Mouse (Mus musculus) stomach, postnatal 0 days (tissue): ENCODE measurements around the gene Eps15. TPM values are rescaled to one million over a fixed set of nuclear protein-coding genes. Genes with fewer than 3 reads are reported as not detected.
A peak's percentile ranks its signal among the peaks of the same experiment; 100 is the strongest.

ENCODE experiments used
- ATAC-seq: fragments of 200-750 bp; cut with Nextera tagmentation; 2 replicates; pipeline ENCODE4 v1.8.0; 2017; ENCODE audit not compliant: low FRiP score, low TSS enrichment
- DNase-seq: peaks from one replicate; pipeline ENCODE4 v3.0.0-alpha.2; 2016; ENCODE audit warnings: low spot score
- H3K27ac ChIP-seq: fragments of 300-500 bp; sonication (generic); replicated peaks from 2 replicates; pipeline ENCODE4 v1.5.1; 2014; ENCODE audit warnings: mild to moderate bottlenecking, control low read depth
- H3K27me3 ChIP-seq: fragments of 300-500 bp; sonication (generic); 2 replicates; pipeline ENCODE4 v1.6.1; 2014; ENCODE audit warnings: low read length; ENCODE audit not compliant: control insufficient read depth, insufficient read depth
- H3K36me3 ChIP-seq: fragments of 300-500 bp; sonication (generic); 2 replicates; pipeline ENCODE4 v1.6.1; 2014; ENCODE audit warnings: low read length, mixed read lengths; ENCODE audit not compliant: control insufficient read depth, insufficient read depth
- H3K4me1 ChIP-seq: fragments of 300-500 bp; sonication (generic); replicated peaks from 2 replicates; pipeline ENCODE4 v1.6.1; 2014; ENCODE audit warnings: antibody characterized with exemption; ENCODE audit not compliant: control insufficient read depth, insufficient read depth
- H3K4me2 ChIP-seq: fragments of 300-500 bp; sonication (generic); replicated peaks from 2 replicates; pipeline ENCODE4 v1.6.1; 2014; ENCODE audit warnings: low read depth, mild to moderate bottlenecking, control low read depth, moderate library complexity
- H3K4me3 ChIP-seq: fragments of 300-500 bp; sonication (generic); 2 replicates; pipeline ENCODE4 v1.5.1; 2014; ENCODE audit warnings: low read depth, low read length, control low read depth
- H3K9ac ChIP-seq: fragments of 300-500 bp; sonication (generic); 2 replicates; pipeline ENCODE4 v1.6.1; 2014; ENCODE audit warnings: mild to moderate bottlenecking, low read length, control low read depth, mixed read lengths
- H3K9me3 ChIP-seq: fragments of 300-500 bp; sonication (generic); 2 replicates; pipeline ENCODE4 v1.6.1; 2016; ENCODE audit warnings: low read length; ENCODE audit not compliant: control insufficient read depth
- CTCF ChIP-seq: IDR thresholded peaks from 2 replicates; pipeline ENCODE4 v1.5.1; 2016; ENCODE audit warnings: antibody characterized with exemption, low read depth, mild to moderate bottlenecking, moderate library complexity
- EP300 ChIP-seq: optimal IDR thresholded peaks from 2 replicates; pipeline ENCODE3; 2016; ENCODE audit warnings: antibody characterized with exemption
- WGBS: fragments of 180-500 bp; shearing (Covaris S2); extraction: QIAGEN DNeasy Blood & Tissue Kit; methylation state at CpG from one replicate; pipeline ENCODE4 v1.1.7; 2014; 5-methylcytosine and 5-hydroxymethylcytosine counted together
- polyA plus RNA-seq: library from polyadenylated mRNA; unstranded; fragments of >200 nt; fragmentation: Nextera tagmentation; extraction: Ambion mirVana; gene quantifications from 2 replicates; pipeline ENCODE4 v1.2.1, GENCODE M21; 2015

Eps15 gene
- polyA plus RNA-seq, 1 experiment from 2014 or later = 20.0 TPM

GRCm38 (mm10) chr4:109262068-109262467 is 18.0 kb upstream of the Eps15 start:
- TF ChIP-seq EP300 = no peak
- TF ChIP-seq CTCF = no peak
- WGBS = 68% methylated on average over 6 of the region's 6 CpGs
- Histone ChIP-seq H3K9me3 (no peaks in the 10 kb centered on the region), H3K27me3 (no peaks in the 10 kb centered on the region), H3K9ac (no peak overlapping the region), H3K4me3 (no peak overlapping the region), H3K4me2 (no peak overlapping the region), H3K36me3 (no peaks in the 10 kb centered on the region), H3K27ac (no peak overlapping the region), H3K4me1 (no peaks in the 10 kb centered on the region)
- DNase-seq = no peak
- no peak for ATAC-seq

- no peak for TF ChIP-seq EP300
- no peaks in the 10 kb centered on the region for H3K9me3 ChIP-seq
- no peaks in the 10 kb centered on the region for H3K36me3 ChIP-seq
- no peak overlapping the region for H3K27ac ChIP-seq
- no peaks in the 10 kb centered on the region for H3K27me3 ChIP-seq
- ATAC-seq = no peak
- no peak overlapping the region for H3K4me2 ChIP-seq
- DNase-seq = no peak
- H3K4me1 ChIP-seq = no peaks in the 10 kb centered on the region
- no peak overlapping the region for H3K9ac ChIP-seq
- 80% methylated on average over 3 of the region's 3 CpGs for WGBS
- H3K4me3 ChIP-seq = no peak overlapping the region
Observed at GRCm38 (mm10) chr4:109266056-109266455, 14.0 kb upstream of the Eps15 start.

DNA sequence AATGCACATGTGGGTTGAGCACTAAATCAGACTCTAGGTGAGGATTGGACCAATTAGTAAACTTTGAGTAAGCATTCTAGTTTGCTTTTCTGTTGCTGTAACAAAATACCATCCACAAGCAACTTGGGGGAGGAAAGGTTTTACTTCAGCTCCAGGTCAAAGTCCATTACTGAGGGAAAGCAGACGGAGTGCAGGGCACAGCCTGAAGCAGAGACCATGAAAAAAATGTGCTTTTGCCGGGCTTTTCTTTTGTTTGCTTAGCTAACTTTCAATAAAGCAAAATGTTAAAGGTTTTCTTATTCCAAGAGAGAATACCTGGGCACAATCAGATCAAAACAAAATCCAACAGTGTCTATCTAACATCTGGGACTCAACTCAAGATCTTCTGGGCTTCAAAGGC is 13.3 kb upstream of the Eps15 start:
- TF ChIP-seq EP300 = no peak
- TF ChIP-seq CTCF = no peak
- no peak for DNase-seq

DNA sequence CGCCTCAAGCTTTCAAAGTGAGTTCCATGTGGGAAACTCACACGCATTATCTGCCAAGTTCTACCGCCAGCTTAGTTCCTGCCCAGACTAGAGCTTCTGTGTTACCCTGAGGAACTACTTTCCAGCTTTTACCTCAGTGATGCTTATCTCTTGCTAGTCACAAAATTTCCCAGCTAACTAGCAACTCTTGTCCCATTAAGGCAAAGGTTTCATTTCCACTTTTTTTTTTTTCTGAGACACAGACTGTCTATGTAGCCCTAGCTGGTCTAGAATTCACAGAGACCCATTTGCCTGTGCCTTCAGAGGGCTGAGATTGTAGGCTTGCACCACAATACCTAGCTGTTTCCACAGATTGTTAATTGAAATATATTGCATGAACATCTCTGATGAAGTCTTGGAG is 12.6 kb upstream of the Eps15 start:
- no peak for DNase-seq
- no peak for TF ChIP-seq CTCF
- WGBS = 83% methylated on average over 3 of the region's 3 CpGs
- Histone ChIP-seq H3K4me1 (no peaks in the 10 kb centered on the region), H3K9me3 (no peaks in the 10 kb centered on the region), H3K27ac (no peak overlapping the region), H3K36me3 (no peaks in the 10 kb centered on the region), H3K27me3 (no peaks in the 10 kb centered on the region), H3K4me3 (no peak overlapping the region), H3K9ac (no peak overlapping the region), H3K4me2 (no peak overlapping the region)
- no peak for ATAC-seq

More for the DNA sequence above, 13.3 kb upstream of the Eps15 start:
- no peaks in the 10 kb centered on the region for H3K4me1 ChIP-seq
- H3K27ac ChIP-seq = no peak overlapping the region
- H3K9ac ChIP-seq = no peak overlapping the region
- H3K9me3 ChIP-seq = no peaks in the 10 kb centered on the region
- H3K27me3 ChIP-seq = no peaks in the 10 kb centered on the region
- H3K4me2 ChIP-seq = no peak overlapping the region
- 48% methylated on average over 2 of the region's 2 CpGs for WGBS
- H3K4me3 ChIP-seq = no peak overlapping the region
- no peaks in the 10 kb centered on the region for H3K36me3 ChIP-seq
- no peak for ATAC-seq

DNA sequence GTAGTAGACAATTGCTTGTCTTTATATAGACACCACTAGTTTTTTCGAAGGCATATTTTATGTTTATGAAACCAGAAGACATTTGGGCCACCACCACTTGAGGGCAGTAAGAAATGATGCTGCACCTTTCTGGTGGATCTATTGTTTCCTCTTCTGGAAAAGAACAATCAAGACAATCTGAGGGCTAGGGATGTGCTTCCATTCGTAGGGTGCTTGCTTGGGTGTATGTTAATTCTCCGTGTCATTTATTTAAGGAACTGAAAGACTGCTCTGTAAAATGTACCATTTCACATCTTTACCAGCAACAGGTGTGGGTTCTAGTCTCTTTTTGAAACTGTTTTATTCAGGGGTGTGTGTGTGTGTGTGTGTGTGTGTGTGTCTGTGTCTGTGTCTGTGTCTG is 11.2 kb upstream of the Eps15 start:
- DNase-seq (no peak), ATAC-seq (no peak)
- Histone ChIP-seq H3K9ac (no peak overlapping the region), H3K4me3 (no peak overlapping the region), H3K9me3 (no peaks in the 10 kb centered on the region), H3K27me3 (no peaks in the 10 kb centered on the region), H3K4me2 (no peak overlapping the region), H3K27ac (no peak overlapping the region), H3K4me1 (no peaks in the 10 kb centered on the region), H3K36me3 (no peaks in the 10 kb centered on the region)
- WGBS = 81% methylated on average over 3 of the region's 3 CpGs
- TF ChIP-seq CTCF = peak; percentile 31; the same call in 1 of the 2 replicates
- TF ChIP-seq EP300 = no peak

- Histone ChIP-seq H3K36me3 (no peaks in the 10 kb centered on the region), H3K4me1 (no peaks in the 10 kb centered on the region), H3K27me3 (no peaks in the 10 kb centered on the region), H3K27ac (no peak overlapping the region), H3K4me3 (no peak overlapping the region), H3K9me3 (no peaks in the 10 kb centered on the region), H3K4me2 (no peak overlapping the region), H3K9ac (no peak overlapping the region)
- no peak for DNase-seq
- TF ChIP-seq EP300 (no peak), CTCF (no peak)
- no peak for ATAC-seq
- WGBS = 91% methylated on average over 4 of the region's 4 CpGs
Observed at GRCm38 (mm10) chr4:109271803-109272202, 8.3 kb upstream of the Eps15 start.
